Comparison of ENCODE assay signal across 10 mouse cellular contexts in the genomic region with DNA sequence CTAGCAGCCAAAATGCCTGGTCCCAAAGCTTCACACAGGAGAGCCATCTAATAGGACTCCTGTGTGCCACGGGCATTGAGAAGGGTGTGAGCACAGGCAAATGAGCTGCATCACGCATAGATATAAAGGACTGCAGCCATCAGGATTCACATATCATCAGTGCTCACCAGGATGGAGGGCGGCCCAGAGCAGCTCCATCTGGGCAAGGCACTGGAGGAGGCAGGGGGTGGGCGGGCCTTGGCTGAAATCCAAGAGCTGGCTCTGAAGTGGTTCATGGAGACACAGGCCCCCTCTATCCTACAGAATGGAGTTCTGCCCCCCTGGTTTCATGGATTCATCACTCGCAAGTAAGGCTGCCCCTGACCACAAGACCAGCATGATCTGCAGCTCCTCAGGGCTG. TPM values are rescaled to one million over a fixed set of nuclear protein-coding genes. Genes with fewer than 3 reads are reported as not detected.
DNase-seq lines count a peak whose midpoint lies in the region; ATAC-seq lines count a peak whose summit lies in the region.
"Had no signal": no experiment of that assay in that cellular context is flagged by ENCODE, and none has a peak within 500 bp of the region (broad histone marks: within the 10 kb centered on the region; RNA-seq: fewer than 3 reads in every experiment).

No protein-coding gene starts in this region.

- no peak overlapping the region for H3K27ac ChIP-seq in hindbrain, embryonic 11.5 days (ENCODE audit: low read depth, low read length)
- H3K27ac ChIP-seq in hindbrain, embryonic 10.5 days, result no peak overlapping the region
- H3K27ac ChIP-seq in liver, embryonic 12.5 days, result no peak overlapping the region
- H3K27ac ChIP-seq: limb, embryonic 12.5 days had no signal

- no peaks in the 10 kb centered on the region for H3K27me3 ChIP-seq in hindbrain, embryonic 11.5 days (ENCODE audit: control insufficient read depth, insufficient read depth, low read length)
- H3K27me3 ChIP-seq in hindbrain, embryonic 10.5 days (ENCODE audit: insufficient read depth, poor library complexity, severe bottlenecking), result no peaks in the 10 kb centered on the region
- peaks cover 12% of the 10 kb centered on the region; the same call in 1 of the 2 replicates for H3K27me3 ChIP-seq in liver, embryonic 12.5 days (replicated peaks)
- H3K27me3 ChIP-seq: limb, embryonic 12.5 days had no signal

- H3K4me3 ChIP-seq in hindbrain, embryonic 11.5 days (ENCODE audit: low read depth, low read length), result no peak overlapping the region
- no peak overlapping the region for H3K4me3 ChIP-seq in hindbrain, embryonic 10.5 days
- H3K4me3 ChIP-seq in liver, embryonic 12.5 days, result no peak overlapping the region
- H3K4me3 ChIP-seq: limb, embryonic 12.5 days had no signal

- 64% methylated on average over 5 of the region's 5 CpGs for WGBS in hindbrain, embryonic 11.5 days
- 79% methylated on average over 5 of the region's 5 CpGs for WGBS in hindbrain, embryonic 10.5 days
- WGBS in liver, embryonic 12.5 days (ENCODE audit: insufficient replicate concordance), result 61% methylated on average over 5 of the region's 5 CpGs

- no peak overlapping the region for H3K4me2 ChIP-seq in hindbrain, embryonic 11.5 days (replicated peaks; ENCODE audit: low read depth, low read length)
- H3K4me2 ChIP-seq in liver, embryonic 12.5 days, result no peak overlapping the region
- H3K4me2 ChIP-seq: limb, embryonic 12.5 days had no signal

- H3K36me3 ChIP-seq in hindbrain, embryonic 11.5 days (ENCODE audit: control insufficient read depth, insufficient read depth, low read length), result no peaks in the 10 kb centered on the region
- no peaks in the 10 kb centered on the region for H3K36me3 ChIP-seq in hindbrain, embryonic 10.5 days
- H3K36me3 ChIP-seq in liver, embryonic 12.5 days, result no peaks in the 10 kb centered on the region
- H3K36me3 ChIP-seq: limb, embryonic 12.5 days had no signal

- no peaks in the 10 kb centered on the region for H3K4me1 ChIP-seq in hindbrain, embryonic 11.5 days (replicated peaks; ENCODE audit: control insufficient read depth, insufficient read depth, low read length)
- H3K4me1 ChIP-seq in hindbrain, embryonic 10.5 days (replicated peaks), result peaks cover 10% of the 10 kb centered on the region; the same call in 1 of the 2 replicates
- H3K4me1 ChIP-seq in liver, embryonic 12.5 days, result no peaks in the 10 kb centered on the region

- ATAC-seq in hindbrain, embryonic 11.5 days (ENCODE audit: low FRiP score), result no peak
- no peak for ATAC-seq in liver, embryonic 12.5 days

- intact Hi-C loops in left cerebral cortex, postnatal 36 days (cut with DNase I), result no loop called here

- DNase-seq in hindbrain, embryonic 11.5 days (ENCODE audit: low spot score), result peak; percentile 11
- no peak for DNase-seq in hindbrain, embryonic 10.5 days (ENCODE audit: low spot score)
- peak; percentile 27 for DNase-seq in cerebellum, adult 11 months
- peak; percentile 56 to 57 for DNase-seq in frontal cortex, postnatal 25 days (ENCODE audit: low spot score in 2 of 2)
- peak; percentile 71 to 80 for DNase-seq in left cerebral cortex, postnatal 36 days (ENCODE audit: low spot score in 2 of 2)
- DNase-seq in embryo, embryonic 10.5 days (ENCODE audit: low spot score), result no peak
- DNase-seq in urinary bladder, postnatal 14 days (ENCODE audit: low spot score), result no peak

- no peak overlapping the region for H3K9ac ChIP-seq in hindbrain, embryonic 11.5 days (ENCODE audit: low read depth, low read length)
- H3K9ac ChIP-seq in liver, embryonic 12.5 days, result no peak overlapping the region
- H3K9ac ChIP-seq: limb, embryonic 12.5 days had no signal

- H3K9me3 ChIP-seq in hindbrain, embryonic 11.5 days (ENCODE audit: control insufficient read depth, low read length), result no peaks in the 10 kb centered on the region
- no peaks in the 10 kb centered on the region for H3K9me3 ChIP-seq in hindbrain, embryonic 10.5 days
- no peaks in the 10 kb centered on the region for H3K9me3 ChIP-seq in liver, embryonic 12.5 days (replicated peaks)
- H3K9me3 ChIP-seq: limb, embryonic 12.5 days had no signal

RNA-seq across cellular contexts. Expression of a gene that starts 4.8 kb away (rescaled TPM):
- polyA plus RNA-seq in hindbrain, embryonic 11.5 days (2014; fragmentation: Nextera tagmentation; extraction: Ambion mirVana), result 0.08 and 0.18 TPM in 2 replicates
- polyA plus RNA-seq in hindbrain, embryonic 10.5 days (2016; fragmentation: Nextera tagmentation; extraction: Ambion mirVana), result not detected in 2 replicates
- total RNA-seq in left cerebral cortex, postnatal 36 days (2021), result not detected
- not detected in 2 replicates for polyA plus RNA-seq in liver, embryonic 12.5 days (2016; fragmentation: Nextera tagmentation; extraction: Ambion mirVana)
- polyA plus RNA-seq: embryonic facial prominence, embryonic 11.5 days; limb, embryonic 12.5 days had no signal

RNA-seq across cellular contexts. Expression of a gene that starts 26.0 kb away (rescaled TPM):
- 19.1 and 20.8 TPM in 2 replicates for polyA plus RNA-seq in hindbrain, embryonic 11.5 days (2014; fragmentation: Nextera tagmentation; extraction: Ambion mirVana)
- polyA plus RNA-seq in hindbrain, embryonic 10.5 days (2016; fragmentation: Nextera tagmentation; extraction: Ambion mirVana), result 13.4 and 17.2 TPM in 2 replicates
- 10 to 100 TPM; 19.3 to 22.8 TPM for total RNA-seq in left cerebral cortex, postnatal 36 days (2021)
- 2.6 and 2.7 TPM in 2 replicates for polyA plus RNA-seq in liver, embryonic 12.5 days (2016; fragmentation: Nextera tagmentation; extraction: Ambion mirVana)

RNA-seq across cellular contexts. Expression of a gene that starts 32.5 kb away (rescaled TPM):
- 19.4 and 25.8 TPM in 2 replicates for polyA plus RNA-seq in hindbrain, embryonic 11.5 days (2014; fragmentation: Nextera tagmentation; extraction: Ambion mirVana)
- polyA plus RNA-seq in hindbrain, embryonic 10.5 days (2016; fragmentation: Nextera tagmentation; extraction: Ambion mirVana), result 9.2 and 10.7 TPM in 2 replicates
- total RNA-seq in left cerebral cortex, postnatal 36 days (2021), result 100 to 1,000 TPM; 189 to 204 TPM
- polyA plus RNA-seq in liver, embryonic 12.5 days (2016; fragmentation: Nextera tagmentation; extraction: Ambion mirVana), result 1.9 and 2.0 TPM in 2 replicates

RNA-seq across cellular contexts. Expression of a gene that starts 52.2 kb away (rescaled TPM):
- 118 and 131 TPM in 2 replicates for polyA plus RNA-seq in hindbrain, embryonic 11.5 days (2014; fragmentation: Nextera tagmentation; extraction: Ambion mirVana)
- polyA plus RNA-seq in hindbrain, embryonic 10.5 days (2016; fragmentation: Nextera tagmentation; extraction: Ambion mirVana), result 108 and 117 TPM in 2 replicates
- total RNA-seq in left cerebral cortex, postnatal 36 days (2021), result 100 to 1,000 TPM; 181 to 197 TPM
- polyA plus RNA-seq in liver, embryonic 12.5 days (2016; fragmentation: Nextera tagmentation; extraction: Ambion mirVana), result 142 and 150 TPM in 2 replicates

Comparison
In these comparisons a context has a peak if more than half of its experiments do, and no peak if none do; other contexts are left out.
1. DNase-seq: peak in hindbrain, embryonic 11.5 days (single experiment), cerebellum, adult 11 months (single experiment), frontal cortex, postnatal 25 days (2 of 2) and left cerebral cortex, postnatal 36 days (2 of 2); none in hindbrain, embryonic 10.5 days (single experiment), embryo, embryonic 10.5 days (single experiment) and urinary bladder, postnatal 14 days (single experiment).